Mouse (Mus musculus): Measurements from ENCODE around the gene Pnpla7.
"Not testable (repeated sequence)": the region's sequence is repeated elsewhere in the genome, so short reads cannot be mapped to it uniquely, and the experiment has no call there.

Pnpla7 gene

DNA sequence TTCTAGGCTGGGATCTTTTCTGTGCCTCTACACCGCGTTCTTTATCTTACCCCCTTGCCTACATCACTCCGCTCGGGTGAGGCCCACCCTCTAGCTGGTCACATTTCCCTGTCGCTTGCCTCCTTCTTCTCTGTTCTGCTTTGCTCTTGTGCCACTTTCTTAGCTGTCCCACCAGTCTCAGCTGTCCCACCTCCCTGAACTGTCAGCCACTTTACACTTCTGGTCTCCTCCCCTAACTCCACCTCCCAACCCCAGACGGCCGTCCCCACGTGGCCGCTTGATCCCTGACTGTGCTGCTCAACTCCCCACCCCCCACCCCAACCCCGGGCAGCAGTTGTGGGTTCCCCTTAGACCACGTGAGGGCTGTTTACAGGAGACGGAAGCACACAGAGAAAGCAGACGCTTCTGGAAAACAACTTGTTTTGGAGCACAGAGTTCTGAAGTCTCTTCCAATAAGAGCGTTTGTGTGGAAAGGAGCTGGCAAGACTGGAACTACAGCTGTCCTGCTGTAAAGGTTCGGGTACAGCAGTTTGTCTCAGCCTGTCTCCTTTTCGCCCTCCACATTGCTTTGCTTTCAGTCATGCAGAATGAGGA, at the start of gene Pnpla7:
Gene Pnpla7 (plus strand): TSS at position 330 of the 594 bp plus-strand sequence.
- peak; percentile 78 for DNase-seq (ENCODE audit: low spot score)

DNA sequence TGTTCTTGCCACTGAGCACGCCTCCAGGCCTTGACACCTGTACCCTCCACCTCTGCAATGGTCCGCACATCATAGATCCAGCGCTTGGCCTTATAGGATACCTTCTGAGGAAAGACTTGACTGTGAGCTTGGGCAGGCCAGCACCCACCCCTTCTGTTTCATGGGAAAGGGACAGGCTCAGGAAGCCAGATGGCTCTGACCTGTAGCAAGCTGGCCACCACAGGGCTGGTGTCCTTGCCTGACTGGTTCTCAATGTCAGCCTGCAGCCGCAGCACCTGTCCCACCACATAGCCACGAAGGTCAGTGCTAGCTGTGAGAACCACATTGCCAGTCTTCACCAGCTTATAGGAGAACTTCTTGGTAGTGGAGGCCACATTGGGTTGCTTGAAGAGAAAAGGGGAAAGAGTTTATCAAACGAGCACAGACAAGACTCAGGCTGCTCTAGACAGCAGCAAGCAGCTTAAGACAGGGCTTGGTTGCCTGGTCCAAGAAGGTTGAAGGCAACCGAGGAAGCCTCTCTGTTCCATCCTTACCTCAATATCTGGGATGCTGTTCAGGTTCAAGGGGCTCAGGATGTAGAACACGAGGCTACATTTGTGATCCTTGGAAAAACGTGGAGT, 49.4 kb upstream of the Pnpla7 start:
- no peak for DNase-seq (ENCODE audit: low spot score)

DNA sequence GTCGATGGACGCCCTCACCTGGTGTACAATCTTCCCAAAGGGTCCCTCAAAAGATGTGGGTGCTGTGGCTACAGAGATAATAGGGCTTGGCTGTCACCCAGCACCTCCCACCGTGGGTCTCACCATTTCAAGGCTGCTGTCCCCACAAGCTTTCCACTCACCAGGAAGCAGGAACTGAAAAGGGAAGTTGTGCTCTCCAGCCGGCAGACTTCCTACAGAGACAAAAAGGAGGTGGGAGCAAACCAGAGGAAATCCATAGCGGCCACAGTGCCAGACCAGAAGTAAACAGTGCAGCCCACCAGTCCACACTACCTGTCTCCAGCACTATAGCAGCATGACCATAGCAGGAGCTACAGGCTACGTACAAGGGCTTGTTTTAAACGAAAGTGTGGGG, 48.9 kb upstream of the Pnpla7 start:
- DNase-seq (ENCODE audit: low spot score) = no peak

DNA sequence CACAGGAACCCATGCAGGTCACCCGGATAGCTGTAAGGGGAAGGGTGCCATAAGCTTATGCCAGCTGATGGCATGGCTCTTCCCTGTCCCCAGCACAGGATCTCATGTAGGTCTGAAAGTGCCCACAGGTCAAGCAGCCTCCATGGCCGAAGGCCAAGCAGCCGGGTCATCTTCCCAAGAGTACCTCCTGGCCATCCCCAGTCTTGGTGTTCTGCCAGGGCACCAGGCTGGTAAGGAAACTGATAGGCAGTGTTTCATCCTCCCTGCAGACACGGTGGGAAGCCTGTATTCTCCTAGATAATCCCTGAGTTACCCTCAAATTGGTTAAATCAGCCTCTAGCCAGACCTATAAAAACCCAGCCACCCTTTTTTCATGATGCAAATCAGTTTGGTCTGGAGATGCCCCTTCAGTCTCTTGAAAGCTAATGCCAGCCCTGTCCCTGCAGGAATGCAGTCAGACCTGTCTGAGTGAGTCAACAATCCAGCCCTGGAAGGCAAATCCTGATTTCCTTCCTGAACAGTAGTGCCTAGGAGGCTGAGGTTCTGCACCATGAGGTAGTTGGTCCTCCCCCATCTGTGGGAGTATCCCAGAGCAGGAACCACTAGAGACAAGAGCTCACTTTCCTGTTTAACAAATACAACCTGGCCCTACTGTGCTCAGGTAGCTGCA, 47.9 kb upstream of the Pnpla7 start:
- DNase-seq (ENCODE audit: low spot score) = no peak

DNA sequence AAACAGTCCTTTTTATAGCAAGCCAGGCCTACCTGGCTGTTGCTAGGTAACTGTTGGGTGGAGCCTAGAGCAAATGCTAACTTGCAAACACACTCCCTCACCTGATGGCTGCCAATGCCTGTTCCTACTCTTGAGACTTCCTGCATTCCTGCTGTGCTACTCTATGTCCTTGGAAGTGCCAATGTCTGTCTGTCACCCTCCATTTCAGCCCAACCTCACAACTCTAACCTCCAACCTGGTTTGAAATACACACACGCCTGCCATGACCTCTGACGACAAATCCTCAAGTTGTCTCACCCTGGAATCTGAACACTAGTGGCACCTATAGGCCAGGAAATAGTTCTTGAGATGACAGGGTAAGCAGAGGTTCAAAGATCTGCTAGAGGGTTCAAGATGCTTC, 46.7 kb upstream of the Pnpla7 start:
- no peak for DNase-seq (ENCODE audit: low spot score)

DNA sequence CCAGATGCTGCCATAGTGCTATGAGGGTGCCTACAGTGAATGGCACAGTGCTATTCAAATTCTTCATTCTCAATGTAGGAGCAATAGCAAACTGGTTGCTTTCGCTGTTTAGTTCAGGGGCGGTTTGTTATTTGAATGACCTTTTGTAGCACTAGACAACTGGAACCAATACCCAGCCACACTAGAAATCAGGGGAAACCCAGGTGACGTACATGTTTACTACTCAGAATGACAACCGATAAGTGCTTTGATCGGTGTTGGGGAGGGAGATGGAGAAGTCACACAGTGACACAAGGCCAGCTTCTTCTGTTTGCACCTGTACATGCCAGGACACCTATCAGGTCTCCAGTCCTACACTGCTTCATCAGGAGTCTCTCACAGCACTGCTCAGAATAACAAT, 46.2 kb upstream of the Pnpla7 start:
- no peak for DNase-seq (ENCODE audit: low spot score)

DNA sequence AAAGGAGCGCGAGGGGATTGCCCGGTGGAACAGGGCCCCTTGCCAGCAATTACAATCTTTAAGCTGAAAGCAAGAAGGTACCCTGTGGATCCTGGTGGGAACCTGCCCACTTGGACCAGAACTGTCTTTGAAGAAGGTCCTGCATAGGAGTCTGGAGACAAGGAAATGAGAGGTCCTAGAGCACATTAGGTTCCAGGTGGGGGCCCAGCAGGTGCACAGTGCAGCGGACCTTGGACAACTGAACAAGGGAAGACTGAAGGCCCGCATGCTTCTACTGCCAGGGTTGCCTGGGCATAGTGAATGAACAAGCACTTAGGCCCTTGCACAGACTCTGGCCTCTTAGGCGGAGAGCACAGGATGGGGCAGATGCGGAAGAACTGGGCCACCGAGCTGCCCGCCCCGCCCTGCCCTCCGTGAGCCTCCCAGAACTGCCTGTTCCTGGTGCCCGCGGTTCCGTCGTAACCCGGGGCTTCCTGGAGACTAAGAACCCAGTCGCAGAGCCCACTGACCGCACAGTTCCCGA, 41.3 kb upstream of the Pnpla7 start:
- no peak for DNase-seq (ENCODE audit: low spot score)

DNA sequence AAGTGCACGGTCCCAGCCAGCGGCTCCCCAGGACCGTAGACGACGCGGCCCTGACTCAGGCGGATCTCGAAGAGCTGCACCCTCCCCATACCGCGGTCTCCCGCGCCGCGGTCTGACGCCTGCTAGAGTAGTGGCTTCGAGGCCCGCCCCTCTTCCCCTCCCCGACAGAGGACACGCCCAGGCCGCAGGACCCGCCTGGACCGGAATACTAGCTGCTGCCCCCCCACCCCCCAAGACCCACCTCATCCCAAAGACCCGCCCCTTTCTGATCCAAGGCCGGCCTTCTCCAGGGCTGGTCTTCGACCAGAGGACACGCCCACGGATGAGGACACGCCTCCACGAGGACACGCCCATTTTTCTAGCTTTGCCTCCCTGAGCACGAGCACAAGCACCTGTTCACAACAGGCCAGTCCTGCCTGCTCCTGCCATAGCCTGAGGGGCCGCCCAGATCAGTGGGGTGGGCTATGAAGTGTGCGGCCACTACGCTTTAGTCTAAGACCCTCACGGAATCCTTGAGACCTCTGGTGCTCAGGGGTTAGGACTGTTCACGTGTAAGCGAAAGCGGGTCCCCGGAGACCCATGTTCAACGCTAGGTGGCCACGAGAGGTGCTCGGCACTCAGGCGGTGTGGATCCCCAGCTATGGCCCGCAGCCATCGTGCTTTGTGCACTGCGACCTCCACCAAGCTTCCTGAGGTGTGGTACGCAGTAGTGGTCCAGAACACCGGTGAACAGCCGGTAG, 40.6 kb upstream of the Pnpla7 start, which contains the start of gene Arrdc1:
Gene Arrdc1 (minus strand): TSS at position 196 of the 740 bp plus-strand sequence.
- DNase-seq (ENCODE audit: low spot score) = peak; percentile 89

DNA sequence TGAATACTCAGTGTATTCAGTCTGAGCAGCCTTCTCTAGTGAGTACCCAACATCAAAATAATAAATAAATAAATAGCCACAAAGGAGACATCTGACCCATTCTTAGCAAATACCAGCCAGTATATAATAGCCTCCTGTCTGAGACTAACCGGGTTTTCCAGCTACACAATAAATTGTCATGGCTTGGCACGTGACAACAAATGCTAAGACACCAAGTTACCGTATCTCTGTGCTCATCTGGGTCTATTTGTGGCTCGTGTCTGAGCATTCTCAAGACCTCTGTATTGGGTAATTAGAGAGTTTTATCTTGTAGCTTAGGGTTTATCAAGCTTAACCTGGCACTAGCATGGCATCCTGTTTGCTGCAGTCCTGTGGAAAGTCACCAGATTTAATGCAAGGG, 33.7 kb upstream of the Pnpla7 start:
- DNase-seq (ENCODE audit: low spot score) = no peak

DNA sequence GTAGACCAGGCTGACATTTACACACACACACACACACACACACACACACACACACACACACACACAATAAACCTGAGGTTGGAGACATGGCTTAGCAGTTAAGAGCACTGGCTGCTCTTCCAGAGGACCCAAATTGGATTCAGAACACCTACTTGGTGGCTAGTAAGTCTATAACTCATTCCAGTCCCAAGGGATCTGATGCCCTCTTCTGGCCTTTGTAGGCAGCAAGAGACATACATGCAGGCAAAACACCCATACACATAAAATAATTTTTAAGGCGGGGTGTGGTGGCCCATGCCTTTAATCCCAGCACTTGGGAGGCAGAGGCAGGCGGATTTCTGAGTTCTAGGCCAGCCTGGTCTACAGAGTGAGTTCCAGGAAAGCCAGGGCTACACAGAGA, 31.5 kb upstream of the Pnpla7 start:
- not testable (repeated sequence) for DNase-seq (ENCODE audit: low spot score)

DNA sequence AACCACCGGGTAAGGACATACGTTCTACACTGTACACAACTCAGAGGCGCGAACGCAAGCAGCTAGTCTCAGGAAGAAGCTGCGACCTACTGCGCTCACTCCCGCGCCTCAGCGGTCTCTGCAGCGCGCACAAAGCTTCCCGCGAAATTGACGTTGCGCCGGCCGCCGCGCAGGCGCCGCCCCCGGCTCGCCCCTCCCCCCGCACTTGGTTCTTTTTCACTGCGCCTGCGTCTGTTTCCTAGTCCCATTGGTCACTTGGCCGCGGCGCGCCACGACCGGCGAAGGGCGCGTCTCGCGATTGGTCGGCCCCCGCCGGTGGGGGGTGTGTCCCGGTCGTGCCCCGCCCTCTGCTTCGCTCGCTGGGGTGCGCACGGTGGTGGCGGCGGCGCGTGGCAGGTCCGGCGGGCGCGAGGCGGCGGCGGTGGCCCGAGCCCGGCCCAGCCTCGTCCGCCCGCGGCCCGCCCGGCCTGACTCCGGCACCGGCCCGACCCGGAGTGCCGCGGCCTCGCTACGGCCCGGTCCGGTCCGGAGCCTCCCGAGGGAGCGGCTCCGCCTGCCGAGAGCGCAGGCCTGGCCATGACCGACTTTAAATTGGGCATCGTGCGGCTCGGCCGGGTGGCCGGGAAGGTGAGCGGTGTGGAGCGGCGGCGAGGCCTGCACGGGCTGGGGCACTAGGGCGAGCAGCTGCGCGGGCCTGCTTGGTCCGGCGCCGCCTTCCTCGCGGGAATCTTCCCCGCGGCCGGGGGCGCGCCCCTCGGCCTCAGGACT, 26.2 kb upstream of the Pnpla7 start, which contains the start of gene Zmynd19:
Gene Zmynd19 (plus strand): TSS at position 372 of the 768 bp plus-strand sequence.
- DNase-seq (ENCODE audit: low spot score) = peak; percentile 97

DNA sequence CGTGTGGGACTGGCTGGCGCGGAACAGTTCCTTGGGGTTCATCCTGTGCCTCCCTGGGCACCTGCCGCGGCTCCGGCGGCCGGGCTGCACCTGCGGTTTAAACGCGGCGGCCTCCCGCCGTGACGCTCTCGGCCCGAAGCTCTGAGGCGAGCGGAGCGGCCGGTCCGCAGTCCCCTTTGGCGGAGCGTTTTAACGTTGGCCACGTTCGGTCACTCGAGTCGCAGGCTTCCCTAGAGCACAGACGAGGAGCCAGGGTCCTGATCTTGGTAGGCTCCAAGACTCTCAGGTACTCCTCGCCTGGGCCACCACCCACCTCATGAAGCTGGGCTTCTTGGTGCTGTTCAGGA, 25.7 kb upstream of the Pnpla7 start:
- DNase-seq (ENCODE audit: low spot score) = no peak

DNA sequence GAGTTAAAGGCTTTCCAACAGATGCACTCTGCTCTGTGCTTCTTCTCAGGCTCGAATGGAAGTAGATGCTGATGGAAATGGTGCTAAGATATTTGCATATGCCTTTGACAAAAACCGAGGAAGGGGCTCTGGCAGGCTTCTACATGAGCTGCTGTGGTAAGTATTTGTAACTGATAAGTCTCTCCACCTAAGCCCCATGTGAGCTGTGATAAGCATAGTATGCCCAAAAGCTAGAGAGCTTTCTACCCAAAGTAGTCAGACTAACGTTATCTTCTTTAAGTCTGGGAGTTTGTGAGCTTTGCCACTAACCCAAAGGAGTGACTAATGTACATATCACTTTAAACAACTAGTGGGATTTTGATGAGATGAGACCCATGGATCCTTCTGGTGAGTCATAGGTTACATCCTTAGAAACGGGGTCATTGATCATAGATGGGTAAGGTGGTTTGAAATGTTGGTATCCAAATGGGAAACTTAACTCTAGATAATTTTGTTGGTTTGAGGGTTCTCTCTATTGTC, 23.2 kb upstream of the Pnpla7 start:
- no peak for DNase-seq (ENCODE audit: low spot score)

DNA sequence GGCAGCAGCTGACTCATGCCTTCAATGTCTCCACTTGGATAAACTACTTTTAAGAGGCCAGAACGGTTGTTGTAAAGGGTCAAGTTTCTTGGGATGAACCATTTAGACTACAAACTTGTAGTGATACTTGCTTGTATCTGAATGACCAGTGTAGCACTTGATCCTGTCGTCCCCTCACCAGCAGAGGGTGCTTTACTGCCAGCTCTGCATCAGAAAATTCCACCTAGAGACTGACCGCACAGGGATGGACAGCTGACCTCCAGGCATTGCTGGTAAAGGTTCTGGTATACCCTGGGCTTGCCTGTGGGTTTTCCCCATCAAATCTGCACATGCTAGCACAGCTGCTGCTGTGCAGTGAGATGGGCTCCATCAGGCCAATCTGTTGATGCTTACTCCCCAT, 14.9 kb upstream of the Pnpla7 start:
- DNase-seq (ENCODE audit: low spot score) = no peak

DNA sequence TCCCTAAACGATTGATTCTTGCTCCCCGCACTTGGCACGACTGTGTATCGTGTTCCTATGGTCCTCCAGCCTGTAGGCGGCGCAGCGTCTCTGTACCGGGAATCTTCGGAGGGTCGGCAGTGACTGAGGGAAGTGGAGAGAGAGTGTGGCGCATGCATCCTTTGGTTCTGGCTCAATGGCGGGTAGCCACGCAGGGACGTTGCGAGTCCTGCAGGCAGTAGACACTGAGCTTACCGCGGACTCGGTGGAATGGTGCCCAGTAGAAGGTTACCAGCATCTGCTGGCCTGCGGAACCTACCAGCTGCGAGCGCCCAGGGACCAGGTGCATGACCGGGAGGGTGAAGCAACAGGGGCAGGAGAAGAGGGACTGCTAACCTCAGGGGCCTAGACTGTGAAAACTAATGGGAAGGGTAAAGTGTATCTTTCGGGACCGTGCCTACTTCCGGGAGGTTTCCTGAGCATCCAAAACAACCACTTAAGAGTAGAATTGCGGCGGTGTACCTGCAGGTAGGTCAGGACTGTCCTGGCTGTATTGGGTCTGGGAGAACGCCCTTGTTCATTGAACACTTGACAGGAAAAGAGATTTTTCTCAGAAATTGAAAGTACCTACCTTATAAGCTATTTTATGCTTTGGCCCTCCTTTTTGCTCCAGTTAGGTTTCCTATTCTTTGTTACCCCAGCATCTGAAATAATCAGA, 13.4 kb upstream of the Pnpla7 start, which contains the start of gene Dph7:
Gene Dph7 (plus strand): TSS at position 97 of the 697 bp plus-strand sequence.
- DNase-seq (ENCODE audit: low spot score) = peak; percentile 89

DNA sequence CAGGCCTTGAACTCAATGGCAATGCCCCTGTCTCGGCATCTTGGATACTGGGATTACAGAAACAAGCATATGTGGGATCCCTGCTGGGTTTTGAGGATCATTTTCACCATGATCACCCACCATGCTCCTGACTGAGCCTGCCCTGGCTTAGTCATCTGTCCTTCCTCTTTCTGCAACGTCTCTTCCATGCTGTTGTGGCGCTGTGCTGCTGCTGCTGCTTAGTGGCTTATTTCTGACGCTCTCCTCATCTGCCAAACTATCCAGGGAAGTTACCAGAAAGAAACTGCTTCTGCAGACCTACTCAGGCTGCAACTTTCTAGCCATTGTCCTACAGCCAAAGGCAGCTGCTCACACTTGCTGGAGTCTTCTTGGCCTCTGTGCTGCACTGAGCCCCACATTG, 5.4 kb upstream of the Pnpla7 start:
- no peak for DNase-seq (ENCODE audit: low spot score)

DNA sequence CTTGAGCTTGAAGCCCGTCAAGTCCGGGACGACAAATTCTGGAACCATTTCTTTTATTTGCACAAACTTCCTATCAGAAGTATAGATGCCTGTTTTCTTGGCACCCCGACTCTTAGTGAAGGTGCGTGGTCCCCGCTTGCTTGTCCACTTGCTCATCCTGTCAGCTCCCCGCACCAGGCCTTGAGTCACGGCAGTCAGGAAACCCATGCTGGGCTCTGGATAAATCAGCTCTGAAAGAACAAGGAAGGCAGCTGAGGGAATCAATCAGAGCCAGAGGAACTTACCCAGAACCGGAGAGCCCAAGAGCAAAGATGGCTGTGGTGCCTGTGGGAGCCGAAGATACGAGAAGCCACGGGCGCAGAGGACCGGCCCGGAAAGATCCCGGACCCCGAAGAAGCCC, 1.4 kb upstream of the Pnpla7 start:
- not testable (repeated sequence) for DNase-seq (ENCODE audit: low spot score)

DNA sequence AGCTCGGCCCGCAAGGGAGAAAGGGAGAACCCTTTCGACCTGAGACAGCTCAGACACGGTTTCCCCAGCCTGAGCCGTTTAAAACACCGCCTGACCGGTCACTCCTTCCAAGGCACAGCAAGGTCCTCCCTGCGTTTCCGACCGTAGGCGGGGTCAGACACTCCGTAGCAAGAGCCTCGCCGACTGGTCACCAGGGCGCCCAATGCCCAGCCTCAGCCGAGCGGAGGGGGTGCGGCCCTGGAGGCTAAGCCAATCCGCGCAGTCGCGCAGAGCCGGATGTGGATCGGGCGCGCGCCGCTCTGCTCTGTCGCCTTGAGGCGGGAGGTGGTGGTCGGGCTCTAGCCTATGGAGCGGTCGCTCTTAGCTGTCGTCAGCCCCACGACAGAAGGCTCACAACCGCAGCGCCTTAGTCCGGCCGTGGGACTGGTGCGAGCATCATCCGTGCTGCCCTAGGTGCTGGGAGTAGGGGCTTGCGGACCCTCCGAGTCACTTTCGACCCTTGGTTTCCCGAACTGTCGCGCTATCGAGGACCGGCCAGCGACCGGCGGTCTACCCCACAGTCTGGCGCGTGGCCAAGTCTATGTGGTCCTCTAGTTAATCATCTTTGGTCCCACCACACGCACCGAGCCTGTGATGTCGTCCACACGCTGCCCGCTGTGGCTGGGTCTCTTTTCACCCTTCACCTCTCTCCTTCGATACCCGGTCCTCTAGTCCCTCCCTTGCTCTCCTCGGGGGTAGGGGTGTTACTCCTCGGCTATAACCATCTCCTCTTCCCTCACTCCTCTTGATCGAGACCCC, 728 bp upstream of the Pnpla7 start, which contains the start of gene Mrpl41:
Gene Mrpl41 (minus strand): TSS at position 193 of the 798 bp plus-strand sequence.
- peak; percentile 97 for DNase-seq (ENCODE audit: low spot score)

DNA sequence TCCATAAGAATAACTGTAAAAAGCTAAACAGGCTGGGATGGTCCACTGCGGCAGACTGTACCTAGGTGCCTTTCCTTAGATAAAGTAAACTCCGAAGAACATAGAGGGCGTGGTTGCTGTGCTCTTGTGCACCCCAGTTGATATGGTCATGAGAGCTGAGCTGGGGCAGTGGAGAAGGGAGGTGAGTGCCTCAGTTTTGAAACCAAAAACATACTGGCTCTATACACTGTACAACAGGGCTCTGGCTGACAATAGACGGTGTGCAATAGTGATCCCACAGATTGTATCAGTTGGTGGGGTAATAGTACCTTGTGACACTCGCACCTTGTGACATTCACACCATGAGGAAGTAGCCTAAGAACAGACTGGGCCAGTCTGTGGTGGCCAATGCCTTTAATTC, 1.1 kb downstream of the Pnpla7 start:
- DNase-seq (ENCODE audit: low spot score) = no peak

DNA sequence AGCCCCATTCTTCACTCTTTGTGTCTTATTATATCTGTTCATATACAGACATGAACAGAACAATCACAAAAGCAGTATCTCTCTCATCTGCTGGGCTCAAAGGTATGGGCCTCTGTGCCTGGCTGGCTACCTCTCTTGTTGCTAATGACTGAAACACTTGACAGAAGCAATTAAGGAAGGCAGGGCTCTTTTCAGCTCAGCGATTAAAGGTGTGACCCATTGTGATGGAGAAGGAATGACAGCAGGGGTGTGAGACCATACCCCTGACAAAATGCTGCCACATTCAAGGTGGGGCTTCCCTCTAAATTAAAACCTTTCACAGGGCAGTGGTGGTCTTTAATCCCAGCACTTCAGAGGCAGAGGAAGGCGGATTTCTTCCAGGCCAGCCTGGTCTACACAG, 11.9 kb downstream of the Pnpla7 start:
- DNase-seq (ENCODE audit: low spot score) = no peak
